Mouse (Mus musculus) liver, embryonic 14.5 days (tissue): ENCODE data around the gene Zranb2.

Experiments
- CTCF ChIP-seq: IDR thresholded peaks from 2 replicates; pipeline ENCODE4 v1.5.1; 2016; ENCODE audit warnings: antibody characterized with exemption, low read depth, control low read depth
- EP300 ChIP-seq: IDR thresholded peaks from 2 replicates; pipeline ENCODE4 v1.6.1; 2016; ENCODE audit warnings: antibody characterized with exemption, low read depth

DNA sequence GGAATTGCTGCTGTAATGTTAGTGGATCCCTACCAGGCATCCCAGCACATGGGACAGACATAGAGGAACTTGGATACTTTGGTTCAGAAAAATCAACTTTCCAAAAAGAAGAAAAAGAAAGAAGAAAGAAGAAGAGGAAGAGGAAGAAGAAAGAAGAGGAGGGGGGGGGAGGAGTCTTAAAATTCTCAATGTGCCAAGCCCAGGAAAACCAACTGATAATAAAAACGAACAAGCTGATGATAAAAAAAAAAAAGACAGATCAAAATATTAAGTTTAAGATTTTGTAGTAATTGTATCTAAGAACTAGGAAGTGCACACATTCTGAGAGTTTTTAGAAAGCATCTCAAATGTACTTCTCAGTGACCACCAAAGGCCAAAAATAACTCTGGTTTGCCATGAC lies 42.9 kb downstream of the Zranb2 start:
- TF ChIP-seq CTCF (no peak), EP300 (no peak)
